Mouse (Mus musculus) E14TG2a.4 (cell line): Measurements from ENCODE around the gene Bmp2k.

Experiments
- CTCF ChIP-seq: conservative IDR thresholded peaks from 2 replicates; pipeline ENCODE4 v1.5.1; 2014; ENCODE audit warnings: low read length
- NANOG ChIP-seq: IDR thresholded peaks from 2 replicates; pipeline ENCODE4 v1.6.1; 2014; ENCODE audit warnings: borderline replicate concordance, low read length, mixed read lengths

DNA sequence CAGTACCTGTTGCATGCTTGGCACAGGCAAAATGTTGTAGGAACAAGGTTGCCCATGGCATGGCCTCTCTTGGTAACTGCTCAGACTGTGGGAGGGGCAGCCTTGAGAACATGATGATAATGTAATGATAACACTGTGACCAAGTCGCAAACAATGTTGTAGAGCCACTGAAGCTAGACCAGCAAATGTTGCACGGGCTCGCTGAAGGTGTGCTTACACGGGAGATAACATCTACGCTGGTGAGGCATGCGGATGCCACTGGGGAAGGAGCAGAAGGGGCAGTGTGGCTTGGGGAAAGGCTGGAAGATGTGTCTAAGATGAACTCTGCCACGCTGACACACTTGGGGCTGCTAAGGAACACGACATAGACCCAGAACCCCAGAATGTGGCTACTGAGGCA, 102.5 kb downstream of the Bmp2k start:
- TF ChIP-seq CTCF (no peak), NANOG (no peak)
